Mouse (Mus musculus) gastrocnemius, adult 2 months (tissue): ENCODE measurements at regions not wholly inside any gene's neighbourhood (a gene's known extent, or its start where the extent isn't known, plus 50 kb on each side); places are given as distances from the start of the nearest gene placed in this dataset.

ENCODE experiments used
- DNase-seq: peaks from one replicate; pipeline ENCODE4 v3.0.0; 2022
- H3K27ac ChIP-seq: fragments of 200-600 bp; 2 replicates; pipeline ENCODE4 v1.8.1; 2022; ENCODE audit warnings: mild to moderate bottlenecking
- H3K4me3 ChIP-seq: fragments of 200-600 bp; 2 replicates; pipeline ENCODE4 v1.8.1; 2022; ENCODE audit warnings: mild to moderate bottlenecking, moderate library complexity
- CTCF ChIP-seq: fragments of 200-600 bp; IDR thresholded peaks from 2 replicates; pipeline ENCODE4 v1.8.1; 2022; ENCODE audit warnings: antibody characterized with exemption, mild to moderate bottlenecking, moderate library complexity
- intact Hi-C: fragments of 180-260 bp; cut with DNase I; formaldehyde crosslinking; loops from one replicate; pipeline ENCODE4 v1.15.1; 2025

DNA sequence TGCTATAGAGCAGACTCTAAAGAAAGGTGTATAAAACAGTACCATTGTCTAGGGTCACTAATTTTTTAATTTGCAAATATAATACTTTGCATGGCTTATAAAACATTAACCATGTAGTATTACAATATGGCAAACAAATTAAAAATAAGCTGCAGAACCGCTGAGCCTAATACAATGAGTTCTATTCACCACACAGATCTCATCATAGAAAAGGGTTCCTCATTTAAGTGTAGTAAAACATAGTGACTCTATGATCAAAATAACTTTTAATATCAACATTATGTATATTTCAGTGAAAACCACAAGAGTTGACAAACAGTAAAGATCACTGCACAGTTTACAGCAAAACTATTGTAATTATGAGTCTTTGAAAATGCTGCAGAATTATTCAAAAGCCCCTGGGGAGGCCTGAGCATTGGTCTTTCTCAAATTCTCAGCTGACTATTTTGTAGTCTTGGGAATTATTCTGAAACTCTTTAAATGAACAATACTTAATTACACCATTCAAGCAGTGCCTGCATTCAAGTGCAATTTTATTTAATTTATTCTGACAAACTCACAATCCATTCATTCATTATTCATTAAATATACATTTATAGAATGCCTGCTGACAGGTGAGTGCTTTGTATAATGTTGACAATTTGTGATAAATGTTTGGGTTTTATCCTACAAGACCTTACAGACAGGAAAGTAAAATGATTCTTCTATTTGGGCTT, 60.3 kb downstream of the Pcdh20 start:
- no peak for TF ChIP-seq CTCF
- DNase-seq: no peak
- no peak overlapping the region for H3K4me3 ChIP-seq
- intact Hi-C loops: no loop called here
- H3K27ac ChIP-seq: no peak overlapping the region

DNA sequence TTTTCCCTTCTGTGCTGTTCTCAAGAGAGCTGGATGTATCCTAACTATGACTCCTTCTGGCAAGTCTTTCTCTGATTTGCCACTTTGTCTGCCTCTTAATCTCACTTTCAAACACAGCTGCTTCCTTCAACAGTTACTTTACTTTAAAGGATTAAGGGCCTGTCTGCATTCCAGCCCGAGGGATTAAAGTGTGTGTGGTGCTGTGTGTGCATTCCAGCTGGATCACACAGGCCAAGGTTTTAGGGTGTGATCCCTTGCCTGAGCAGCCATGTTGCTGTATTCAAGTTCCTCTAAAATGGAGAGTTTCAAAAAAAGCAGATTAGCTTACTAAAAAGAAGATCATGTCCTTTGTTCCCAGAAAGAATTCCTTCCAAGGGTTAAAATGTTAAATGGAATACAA, 71.9 kb downstream of the Pcdh20 start:
- H3K4me3 ChIP-seq: no peak overlapping the region
- no peak for TF ChIP-seq CTCF
- intact Hi-C loops: no loop called here
- no peak overlapping the region for H3K27ac ChIP-seq
- no peak for DNase-seq

- no peak for TF ChIP-seq CTCF
- intact Hi-C loops: no loop called here
- H3K4me3 ChIP-seq: no peak overlapping the region
- DNase-seq: no peak
- no peak overlapping the region for H3K27ac ChIP-seq
These were observed 74.0 kb downstream of the Pcdh20 start for GRCm38 (mm10) chr14:88397187-88397586.

- intact Hi-C loops: no loop called here
- Histone ChIP-seq H3K27ac (no peak overlapping the region), H3K4me3 (no peak overlapping the region)
- no peak for DNase-seq
- TF ChIP-seq CTCF: no peak
These were observed 76.2 kb downstream of the Pcdh20 start for GRCm38 (mm10) chr14:88395016-88395415.

DNA sequence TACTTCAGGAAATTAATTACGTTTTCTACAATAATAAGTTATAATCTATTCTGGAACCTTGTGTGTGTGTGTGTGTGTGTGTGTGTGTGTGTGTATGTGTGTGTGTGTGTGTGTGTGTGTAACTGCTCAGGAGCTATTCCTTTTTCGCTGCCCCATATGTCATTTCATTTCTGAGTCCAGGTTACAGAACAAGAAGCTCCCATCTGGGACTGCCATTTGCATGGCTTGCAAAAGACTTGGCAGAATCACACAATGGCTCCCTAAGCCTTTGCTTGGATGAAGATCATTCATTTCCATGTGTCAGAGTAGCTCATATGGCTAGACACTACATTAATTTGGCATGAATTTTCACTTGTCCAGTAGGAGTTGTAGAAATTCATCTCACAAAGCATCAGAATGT, 86.6 kb downstream of the Pcdh20 start:
- no peak for TF ChIP-seq CTCF
- intact Hi-C loops: no loop called here
- Histone ChIP-seq H3K27ac (no peak overlapping the region), H3K4me3 (no peak overlapping the region)
- DNase-seq: no peak

DNA sequence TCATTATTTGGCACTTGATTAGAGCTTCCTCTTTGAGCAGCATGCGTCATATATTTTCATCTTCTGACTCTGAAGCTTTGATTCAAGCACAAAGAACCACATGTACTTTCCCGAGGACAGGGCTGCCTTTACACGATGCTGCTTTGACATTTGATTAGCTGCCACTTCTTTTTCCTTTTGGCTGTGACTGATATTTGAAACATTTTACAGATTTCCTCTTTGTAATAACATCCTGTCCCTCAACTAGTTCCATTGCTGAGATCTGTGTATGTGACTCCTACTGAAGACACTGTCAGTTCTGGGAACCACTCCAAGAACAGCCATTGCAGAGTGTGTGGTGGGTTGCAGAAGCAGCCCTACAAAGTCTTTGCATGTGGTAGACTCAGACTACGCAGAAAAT, 124.0 kb downstream of the Pcdh20 start:
- DNase-seq: no peak
- intact Hi-C loops: no loop called here
- Histone ChIP-seq H3K4me3 (no peak overlapping the region), H3K27ac (no peak overlapping the region)
- no peak for TF ChIP-seq CTCF

DNA sequence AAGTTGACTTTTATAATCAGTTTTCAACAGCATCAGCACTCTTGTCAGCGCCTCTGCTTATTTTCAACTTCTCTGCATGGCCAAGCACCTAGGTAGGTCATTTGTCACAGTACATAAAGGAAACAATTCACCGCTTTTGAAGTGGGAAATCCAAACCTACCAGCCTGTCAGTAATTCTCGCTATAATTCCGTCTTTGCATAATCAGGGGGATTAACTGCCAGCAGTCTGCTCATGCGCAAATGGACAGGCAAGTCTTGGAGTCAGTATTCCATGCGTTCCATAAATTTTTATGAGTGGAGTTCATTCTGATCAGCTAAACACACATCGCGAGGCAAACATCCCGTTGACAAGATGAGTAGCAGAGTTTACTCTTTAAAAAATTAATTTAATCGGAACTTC, 133.9 kb downstream of the Pcdh20 start:
- TF ChIP-seq CTCF: no peak
- Histone ChIP-seq H3K4me3 (no peak overlapping the region), H3K27ac (no peak overlapping the region)
- intact Hi-C loops: no loop called here
- DNase-seq: no peak

DNA sequence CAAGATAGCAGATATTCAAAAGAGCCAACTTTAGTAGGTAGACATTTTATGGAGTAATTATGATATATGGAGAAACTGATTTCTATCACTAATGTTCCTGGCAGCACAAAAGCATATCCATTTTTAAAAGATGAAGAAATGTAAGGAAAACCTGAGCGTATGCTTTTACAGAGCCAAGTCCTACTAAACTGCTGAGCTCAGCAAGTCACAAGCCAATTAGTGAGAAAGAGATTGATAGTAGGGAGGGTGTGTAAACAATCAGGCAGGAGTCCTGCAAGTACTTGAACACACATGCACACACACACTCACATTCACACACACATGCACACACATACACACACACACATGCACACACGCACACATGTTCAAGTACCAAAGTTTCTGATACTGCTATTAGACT, 140.6 kb downstream of the Pcdh20 start:
- TF ChIP-seq CTCF: no peak
- no peak overlapping the region for H3K27ac ChIP-seq
- DNase-seq: no peak
- intact Hi-C loops: no loop called here
- H3K4me3 ChIP-seq: no peak overlapping the region

GRCm38 (mm10) chr14:88326411-88326810, 144.8 kb downstream of the Pcdh20 start:
- Histone ChIP-seq H3K4me3 (no peak overlapping the region), H3K27ac (no peak overlapping the region)
- DNase-seq: no peak
- intact Hi-C loops: no loop called here
- TF ChIP-seq CTCF: no peak

DNA sequence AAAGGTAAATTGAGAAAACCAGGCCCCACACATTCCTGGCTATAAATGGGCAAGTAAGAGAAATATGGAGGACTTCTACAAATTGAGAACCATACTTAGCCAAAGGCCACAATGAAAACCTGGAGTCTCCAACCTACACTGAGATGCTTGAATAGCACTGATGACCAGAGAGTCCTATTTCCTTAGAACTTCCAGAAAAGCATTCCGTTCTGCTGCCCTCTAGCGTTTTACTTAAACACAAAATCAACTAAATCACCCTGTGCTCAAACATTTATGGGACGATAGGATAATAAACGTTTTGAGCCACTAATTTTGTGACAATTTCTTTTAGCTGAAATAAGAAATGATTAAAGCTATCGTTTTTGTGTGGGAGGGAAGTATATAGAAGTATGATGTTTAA, 192.9 kb downstream of the Pcdh20 start:
- intact Hi-C loops: no loop called here
- no peak overlapping the region for H3K4me3 ChIP-seq
- peak; percentile 17; the same call in 1 of the 2 replicates for TF ChIP-seq CTCF
- DNase-seq: no peak
- H3K27ac ChIP-seq: no peak overlapping the region

DNA sequence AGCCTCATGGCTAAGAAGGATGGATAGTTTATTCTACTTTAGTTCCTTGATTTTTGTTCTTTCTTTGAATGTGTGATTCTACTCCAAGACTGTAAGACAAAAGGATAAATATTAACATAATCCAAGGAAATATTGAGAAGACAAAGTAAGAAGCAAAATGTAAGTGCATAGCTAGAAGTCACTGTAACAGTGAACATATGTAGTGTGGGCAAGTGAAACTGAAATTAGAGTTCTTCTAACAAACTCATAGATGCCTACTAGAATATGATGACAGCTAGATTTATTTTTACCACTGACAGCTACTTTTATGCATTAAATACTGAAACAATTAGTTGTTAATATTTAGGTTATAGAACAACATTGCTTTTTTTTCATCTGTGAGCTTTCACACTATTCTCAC, 206.4 kb downstream of the Pcdh20 start:
- no peak for TF ChIP-seq CTCF
- no peak for DNase-seq
- intact Hi-C loops: no loop called here
- Histone ChIP-seq H3K27ac (no peak overlapping the region), H3K4me3 (no peak overlapping the region)

GRCm38 (mm10) chr14:88259034-88259433, 212.2 kb downstream of the Pcdh20 start:
- DNase-seq: no peak
- H3K4me3 ChIP-seq: no peak overlapping the region
- H3K27ac ChIP-seq: no peak overlapping the region
- TF ChIP-seq CTCF: no peak
- intact Hi-C loops: no loop called here

GRCm38 (mm10) chr14:88255131-88255530, 216.1 kb downstream of the Pcdh20 start:
- no peak for TF ChIP-seq CTCF
- Histone ChIP-seq H3K27ac (no peak overlapping the region), H3K4me3 (no peak overlapping the region)
- no peak for DNase-seq
- intact Hi-C loops: no loop called here
